Mouse (Mus musculus) forebrain, embryonic 15.5 days (tissue): ENCODE measurements around the gene Aldoc. TPM values are rescaled to one million over a fixed set of nuclear protein-coding genes. Genes with fewer than 3 reads are reported as not detected.

Experiments used
- ATAC-seq: fragments of 200-750 bp; cut with Nextera tagmentation; replicated peaks from 2 replicates; pipeline ENCODE4 v1.8.0; 2017; ENCODE audit warnings: mild to moderate bottlenecking, moderate TSS enrichment, moderate library complexity
- H3K27ac ChIP-seq: fragments of 300-500 bp; sonication (generic); replicated peaks from 2 replicates; pipeline ENCODE4 v1.5.1; 2015; ENCODE audit warnings: mild to moderate bottlenecking, inconsistent platforms
- H3K27me3 ChIP-seq: fragments of 300-500 bp; sonication (generic); 2 replicates; pipeline ENCODE4 v1.6.1; 2015; ENCODE audit warnings: inconsistent platforms
- H3K36me3 ChIP-seq: fragments of 300-500 bp; sonication (generic); 2 replicates; pipeline ENCODE4 v1.6.1; 2015; ENCODE audit warnings: mild to moderate bottlenecking, inconsistent platforms
- H3K4me1 ChIP-seq: fragments of 300-500 bp; sonication (generic); 2 replicates; pipeline ENCODE4 v1.6.1; 2015; ENCODE audit warnings: inconsistent platforms
- H3K4me2 ChIP-seq: fragments of 300-500 bp; sonication (generic); replicated peaks from 2 replicates; pipeline ENCODE4 v1.6.1; 2015; ENCODE audit warnings: mild to moderate bottlenecking, inconsistent platforms
- H3K4me3 ChIP-seq: fragments of 300-500 bp; sonication (generic); 2 replicates; pipeline ENCODE4 v1.5.1; 2015; ENCODE audit warnings: mild to moderate bottlenecking, inconsistent platforms
- H3K9ac ChIP-seq: fragments of 300-500 bp; sonication (generic); replicated peaks from 2 replicates; pipeline ENCODE4 v1.6.1; 2015; ENCODE audit warnings: mild to moderate bottlenecking, inconsistent platforms
- H3K9me3 ChIP-seq: fragments of 300-500 bp; sonication (generic); 2 replicates; pipeline ENCODE4 v1.6.1; 2016; ENCODE audit warnings: inconsistent platforms
- WGBS: fragments of 180-500 bp; shearing (Covaris S2); methylation state at CpG from one replicate; pipeline ENCODE4 v1.1.7; 2015; ENCODE audit warnings: mixed read lengths; 5-methylcytosine and 5-hydroxymethylcytosine counted together
- polyA plus RNA-seq: library from polyadenylated mRNA; unstranded; fragments of >200 nt; fragmentation: Nextera tagmentation; extraction: Ambion mirVana; gene quantifications from 2 replicates; pipeline ENCODE4 v1.2.1, GENCODE M21; 2015

Aldoc gene
- polyA plus RNA-seq, 1 experiment from 2014 or later, result 167 TPM

GRCm38 (mm10) chr11:78341702-78342101, 18.9 kb downstream of the Aldoc start:
- Histone ChIP-seq H3K4me2 (no peak overlapping the region), H3K27ac (no peak overlapping the region), H3K36me3 (peaks cover 22% of the 10 kb centered on the region), H3K4me3 (no peak overlapping the region), H3K9ac (no peak overlapping the region), H3K27me3 (no peaks in the 10 kb centered on the region), H3K9me3 (no peaks in the 10 kb centered on the region), H3K4me1 (peaks cover 28% of the 10 kb centered on the region)
- WGBS, result 84% methylated on average over 12 of the region's 12 CpGs
- no peak for ATAC-seq

GRCm38 (mm10) chr11:78343381-78344327, 20.9 kb downstream of the Aldoc start, which contains the start of gene Unc119:
Unc119 (plus strand) TSS chr11:78343482.
- H3K4me1 ChIP-seq, result peaks cover 29% of the 10 kb centered on the region
- H3K27me3 ChIP-seq, result no peaks in the 10 kb centered on the region
- H3K9me3 ChIP-seq, result no peaks in the 10 kb centered on the region
- peak within 1 kb of the TSS; percentile 65 for H3K4me2 ChIP-seq
- H3K4me3 ChIP-seq, result peak within 1 kb of the TSS; percentile 100
- ATAC-seq, result peak; percentile 85
- H3K36me3 ChIP-seq, result peaks cover 26% of the 10 kb centered on the region
- under 1% methylated on average over 63 of the region's 66 CpGs for WGBS
- peak within 1 kb of the TSS; percentile 97 for H3K9ac ChIP-seq
- peak within 1 kb of the TSS; percentile 88 for H3K27ac ChIP-seq

- no peaks in the 10 kb centered on the region for H3K9me3 ChIP-seq
Observed at GRCm38 (mm10) chr11:78344328-78344889, 21.6 kb downstream of the Aldoc start.

DNA sequence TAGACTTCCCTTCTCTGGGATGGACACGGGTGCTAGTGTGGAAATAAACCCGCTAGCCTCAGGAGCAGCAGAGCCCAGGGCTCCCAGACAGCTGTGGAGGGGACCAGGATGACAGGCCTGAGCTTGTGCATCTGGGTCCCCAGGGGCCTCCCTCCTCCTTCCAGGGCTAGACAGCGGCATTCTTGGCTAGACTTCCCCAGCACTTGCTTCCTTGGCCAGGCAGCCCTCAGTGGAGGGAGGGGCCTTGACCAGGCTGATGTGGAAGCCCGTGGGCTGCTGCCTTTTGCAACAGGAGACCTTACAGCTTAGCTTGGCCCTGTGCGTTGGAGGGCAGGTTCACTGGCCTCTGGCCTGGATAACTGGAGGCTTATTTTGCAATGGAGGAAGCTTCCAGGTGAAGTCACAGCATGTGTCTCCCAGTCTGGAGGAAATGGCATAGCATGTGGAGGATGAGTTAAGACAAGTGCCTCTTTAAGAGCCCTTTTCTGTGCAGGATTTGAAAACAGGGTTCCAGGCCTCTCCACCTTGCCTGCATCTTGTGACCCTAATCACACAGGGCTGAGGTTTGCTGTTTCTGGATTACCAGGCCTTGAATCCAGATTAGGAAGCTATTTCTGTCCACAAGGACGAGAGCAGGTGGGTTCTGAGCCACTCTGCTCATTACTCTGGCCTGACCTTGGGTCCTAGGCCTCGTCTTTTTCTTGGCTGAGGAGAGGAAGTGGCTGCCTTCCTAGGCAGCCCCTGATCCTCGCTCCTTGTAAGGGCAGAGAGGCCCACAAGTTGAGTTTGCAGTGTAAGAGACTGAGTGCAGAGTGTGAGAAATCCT, 22.3 kb downstream of the Aldoc start:
- peaks cover 18% of the 10 kb centered on the region for H3K36me3 ChIP-seq
- peak overlapping the region; percentile 65; the same call in 1 of the 2 replicates for H3K4me2 ChIP-seq
- ATAC-seq, result no peak
- H3K27me3 ChIP-seq, result no peaks in the 10 kb centered on the region
- H3K4me3 ChIP-seq, result peak overlapping the region; percentile 100; the same call in 1 of the 2 replicates
- WGBS, result 70% methylated on average over 8 of the region's 8 CpGs
- peak overlapping the region; percentile 16; the same call in 1 of the 2 replicates for H3K9ac ChIP-seq
- H3K9me3 ChIP-seq, result no peaks in the 10 kb centered on the region
- peaks cover 29% of the 10 kb centered on the region for H3K4me1 ChIP-seq
- H3K27ac ChIP-seq, result peak overlapping the region; percentile 6

More at GRCm38 (mm10) chr11:78344328-78344889, 21.6 kb downstream of the Aldoc start:
- peak overlapping the region; percentile 88 for H3K27ac ChIP-seq
- 76% methylated on average over 6 of the region's 6 CpGs for WGBS
- peaks cover 25% of the 10 kb centered on the region for H3K36me3 ChIP-seq
- H3K4me1 ChIP-seq, result peaks cover 29% of the 10 kb centered on the region
- H3K4me2 ChIP-seq, result peak overlapping the region; percentile 65
- H3K4me3 ChIP-seq, result peak overlapping the region; percentile 100
- no peak for ATAC-seq
- peak overlapping the region; percentile 97 for H3K9ac ChIP-seq
- no peaks in the 10 kb centered on the region for H3K27me3 ChIP-seq

- H3K27me3 ChIP-seq, result no peaks in the 10 kb centered on the region
- peaks cover 29% of the 10 kb centered on the region for H3K4me1 ChIP-seq
- no peaks in the 10 kb centered on the region for H3K9me3 ChIP-seq
- no peak overlapping the region for H3K9ac ChIP-seq
- ATAC-seq, result no peak
- no peak overlapping the region for H3K4me2 ChIP-seq
- peaks cover 16% of the 10 kb centered on the region for H3K36me3 ChIP-seq
- no peak overlapping the region for H3K4me3 ChIP-seq
- H3K27ac ChIP-seq, result no peak overlapping the region
- WGBS, result 82% methylated on average over 7 of the region's 7 CpGs
Observed at GRCm38 (mm10) chr11:78345801-78346200, 23.0 kb downstream of the Aldoc start.

GRCm38 (mm10) chr11:78346326-78347069, 23.7 kb downstream of the Aldoc start:
- Histone ChIP-seq H3K9me3 (no peaks in the 10 kb centered on the region), H3K4me3 (no peak overlapping the region), H3K27ac (no peak overlapping the region), H3K4me2 (no peak overlapping the region), H3K36me3 (peaks cover 13% of the 10 kb centered on the region), H3K27me3 (no peaks in the 10 kb centered on the region), H3K9ac (no peak overlapping the region), H3K4me1 (peaks cover 29% of the 10 kb centered on the region)
- no peak for ATAC-seq
- 68% methylated on average over 6 of the region's 6 CpGs for WGBS

GRCm38 (mm10) chr11:78347070-78347754, 24.4 kb downstream of the Aldoc start:
- H3K9ac ChIP-seq, result no peak overlapping the region
- 91% methylated on average over 10 of the region's 10 CpGs for WGBS
- H3K27ac ChIP-seq, result no peak overlapping the region
- no peak for ATAC-seq
- H3K4me2 ChIP-seq, result no peak overlapping the region
- H3K27me3 ChIP-seq, result no peaks in the 10 kb centered on the region
- no peak overlapping the region for H3K4me3 ChIP-seq
- peaks cover 13% of the 10 kb centered on the region for H3K36me3 ChIP-seq
- H3K4me1 ChIP-seq, result peaks cover 29% of the 10 kb centered on the region
- no peaks in the 10 kb centered on the region for H3K9me3 ChIP-seq

DNA sequence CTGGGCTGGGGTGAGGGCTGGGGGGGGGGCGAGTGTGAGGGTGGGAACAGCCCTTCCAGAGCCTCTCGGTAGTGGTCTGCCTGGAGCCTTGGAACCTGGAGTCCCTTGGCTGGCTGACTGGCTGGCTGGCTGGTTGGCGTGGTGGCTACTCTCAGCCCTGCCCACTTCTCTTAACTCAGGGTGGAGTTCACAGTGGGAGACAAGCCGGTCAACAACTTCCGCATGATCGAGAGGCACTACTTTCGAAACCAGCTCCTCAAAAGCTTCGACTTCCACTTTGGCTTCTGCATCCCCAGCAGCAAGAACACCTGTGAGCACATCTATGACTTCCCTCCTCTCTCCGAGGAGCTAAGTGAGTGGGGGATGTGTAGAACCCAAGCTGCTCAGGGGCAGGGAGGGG, 25.1 kb downstream of the Aldoc start:
- ATAC-seq, result no peak
- no peak overlapping the region for H3K4me3 ChIP-seq
- peaks cover 13% of the 10 kb centered on the region for H3K36me3 ChIP-seq
- H3K4me2 ChIP-seq, result no peak overlapping the region
- 81% methylated on average over 9 of the region's 9 CpGs for WGBS
- no peaks in the 10 kb centered on the region for H3K27me3 ChIP-seq
- no peak overlapping the region for H3K9ac ChIP-seq
- H3K9me3 ChIP-seq, result no peaks in the 10 kb centered on the region
- no peak overlapping the region for H3K27ac ChIP-seq
- peaks cover 29% of the 10 kb centered on the region for H3K4me1 ChIP-seq

DNA sequence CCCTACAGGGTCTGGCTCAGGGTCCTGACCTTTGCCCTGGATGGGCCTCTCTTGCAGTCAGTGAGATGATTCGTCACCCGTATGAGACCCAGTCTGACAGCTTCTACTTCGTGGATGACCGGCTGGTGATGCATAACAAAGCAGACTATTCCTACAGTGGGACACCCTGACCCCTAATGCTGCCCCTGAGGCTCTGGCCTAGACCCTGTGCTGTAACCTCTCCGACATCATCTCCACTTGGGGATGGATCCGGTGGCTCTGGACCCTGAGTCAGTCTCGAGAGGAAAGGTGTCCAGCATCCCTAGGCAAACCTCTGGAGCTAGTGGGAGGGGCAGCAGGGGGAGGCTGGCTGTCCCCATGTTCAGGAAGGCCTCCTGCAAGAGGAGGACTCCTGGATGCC, 25.7 kb downstream of the Aldoc start:
- Histone ChIP-seq H3K36me3 (peaks cover 13% of the 10 kb centered on the region), H3K4me3 (no peak overlapping the region), H3K4me2 (no peak overlapping the region), H3K9me3 (no peaks in the 10 kb centered on the region), H3K27ac (no peak overlapping the region), H3K9ac (no peak overlapping the region), H3K27me3 (no peaks in the 10 kb centered on the region), H3K4me1 (peaks cover 29% of the 10 kb centered on the region)
- 75% methylated on average over 7 of the region's 7 CpGs for WGBS
- no peak for ATAC-seq

DNA sequence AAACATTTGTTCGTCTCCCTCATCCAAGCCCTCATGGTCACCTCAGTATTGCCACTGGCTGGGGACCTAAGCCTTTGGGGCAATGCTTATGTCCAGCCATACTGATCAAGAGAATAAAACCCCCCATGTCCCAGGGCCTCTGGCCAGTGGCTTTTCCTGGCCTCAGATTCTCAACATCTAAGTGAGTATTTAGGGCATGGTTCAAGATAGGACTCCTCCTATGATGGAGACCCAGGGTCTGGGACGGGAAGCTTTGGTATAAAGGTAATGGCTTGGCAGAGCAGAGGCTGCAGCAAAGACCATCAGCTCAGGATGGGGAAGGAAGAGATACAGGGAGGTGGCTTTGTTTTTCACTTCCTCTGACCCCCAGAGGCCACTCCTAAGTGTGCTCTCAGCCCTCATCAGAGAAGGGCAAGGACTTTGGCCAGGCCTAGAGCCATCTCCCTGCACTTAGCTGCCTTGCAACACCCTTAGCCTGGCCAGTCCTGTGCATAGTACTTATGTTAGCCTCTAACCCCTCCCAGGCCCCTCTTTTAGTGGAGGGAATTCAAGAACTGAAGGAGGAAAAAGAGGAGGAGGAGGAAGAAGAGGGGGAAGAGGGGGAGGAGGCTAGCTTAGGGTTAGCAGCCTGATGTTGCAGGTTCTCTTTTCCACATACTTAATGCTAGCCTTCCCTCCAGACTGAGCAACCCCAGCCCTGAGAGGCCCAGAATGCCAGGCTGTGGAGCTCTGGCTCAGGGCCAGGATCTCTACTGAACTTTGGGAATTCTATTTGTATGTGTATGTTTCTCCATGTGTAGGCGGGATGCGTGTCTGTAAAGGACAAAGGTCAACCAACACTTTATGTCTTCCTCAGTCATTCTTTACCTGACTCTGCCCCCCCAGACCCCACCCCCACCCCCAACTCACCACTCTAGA, 26.9 kb downstream of the Aldoc start:
- H3K36me3 ChIP-seq, result peaks cover 13% of the 10 kb centered on the region
- ATAC-seq, result no peak
- H3K4me3 ChIP-seq, result no peak overlapping the region
- H3K4me1 ChIP-seq, result peaks cover 19% of the 10 kb centered on the region
- H3K9me3 ChIP-seq, result no peaks in the 10 kb centered on the region
- H3K4me2 ChIP-seq, result no peak overlapping the region
- H3K27me3 ChIP-seq, result no peaks in the 10 kb centered on the region
- no peak overlapping the region for H3K9ac ChIP-seq
- WGBS, result 86% methylated on average over 4 of the region's 4 CpGs
- H3K27ac ChIP-seq, result no peak overlapping the region
